Mouse (Mus musculus): ENCODE data around the gene Gk.

The Gk gene

DNA sequence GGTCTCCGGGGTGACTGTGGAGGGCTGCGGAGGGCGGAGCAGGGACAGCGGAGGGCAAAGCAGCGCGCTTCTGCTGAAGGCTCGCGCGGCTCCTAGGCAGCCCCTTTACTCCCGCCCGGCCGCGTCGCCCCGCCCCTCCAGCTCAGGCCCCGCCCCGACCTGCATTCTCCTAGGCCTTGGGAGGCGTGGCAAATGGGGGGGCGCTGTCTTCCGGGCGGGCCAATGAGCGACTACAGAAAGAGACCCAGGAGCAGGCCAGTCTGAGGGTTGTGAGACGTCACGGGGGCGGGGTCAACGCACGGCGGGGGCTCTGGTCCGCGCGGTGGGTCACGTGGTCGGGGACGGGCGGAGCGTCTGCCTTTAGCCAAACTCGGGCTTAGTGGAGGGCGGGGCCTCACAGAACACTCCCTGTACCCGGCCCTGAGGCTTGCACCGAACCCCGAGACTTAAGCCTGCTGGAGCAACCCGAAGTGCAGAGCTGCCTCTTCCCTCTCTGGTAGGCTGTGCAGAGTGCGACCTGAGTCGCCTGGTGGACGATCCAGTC lies at the start of gene Gk:
Gene Gk, minus strand, starts transcription at position 276 of the 544 bp plus-strand sequence.
- peak; percentile 89 for DNase-seq (ENCODE audit: extremely low spot score, low spot score)

DNA sequence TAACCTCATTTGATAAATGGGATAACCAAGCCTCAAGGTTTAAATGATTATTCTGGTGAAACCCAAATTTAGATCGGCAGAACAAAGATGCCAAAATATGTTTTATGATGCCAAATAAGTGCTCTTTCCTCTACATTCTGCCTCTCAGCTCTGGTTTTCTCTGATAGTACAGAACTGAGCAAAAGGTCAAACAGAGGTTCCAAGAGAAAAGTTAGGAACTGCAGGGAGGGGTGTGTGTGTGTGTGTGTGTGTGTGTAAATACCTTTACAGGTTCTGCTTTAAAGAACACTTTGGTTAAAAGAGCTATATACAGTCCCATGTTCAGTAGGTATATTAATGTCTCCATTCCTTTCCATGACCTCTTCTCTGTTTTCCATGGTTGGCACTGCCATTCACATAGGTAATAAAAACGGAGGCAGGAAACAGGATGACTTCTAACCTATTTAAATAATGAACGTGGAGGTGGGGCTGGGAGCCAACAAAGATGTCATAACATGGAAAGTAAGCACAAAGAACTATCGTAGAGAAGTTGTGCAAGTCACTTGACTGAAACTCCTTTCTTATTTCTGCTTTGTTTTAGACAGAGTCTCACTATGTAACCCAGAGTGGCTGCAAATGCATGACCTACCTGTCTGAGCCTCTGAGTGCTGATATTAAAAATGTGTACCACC lies 28.2 kb upstream of the Gk start:
- DNase-seq (ENCODE audit: extremely low spot score, low spot score): no peak

- no peak for DNase-seq (ENCODE audit: extremely low spot score, low spot score)
These were observed 26.4 kb upstream of the Gk start for GRCm38 (mm10) chrX:85803006-85803405.

GRCm38 (mm10) chrX:85797449-85797848 lies 20.8 kb upstream of the Gk start:
- no peak for DNase-seq (ENCODE audit: extremely low spot score, low spot score)

GRCm38 (mm10) chrX:85778346-85778745 lies 1.7 kb upstream of the Gk start:
- no peak for DNase-seq (ENCODE audit: extremely low spot score, low spot score)

GRCm38 (mm10) chrX:85777141-85777540 lies 522 bp upstream of the Gk start:
- DNase-seq (ENCODE audit: extremely low spot score, low spot score): no peak

DNA sequence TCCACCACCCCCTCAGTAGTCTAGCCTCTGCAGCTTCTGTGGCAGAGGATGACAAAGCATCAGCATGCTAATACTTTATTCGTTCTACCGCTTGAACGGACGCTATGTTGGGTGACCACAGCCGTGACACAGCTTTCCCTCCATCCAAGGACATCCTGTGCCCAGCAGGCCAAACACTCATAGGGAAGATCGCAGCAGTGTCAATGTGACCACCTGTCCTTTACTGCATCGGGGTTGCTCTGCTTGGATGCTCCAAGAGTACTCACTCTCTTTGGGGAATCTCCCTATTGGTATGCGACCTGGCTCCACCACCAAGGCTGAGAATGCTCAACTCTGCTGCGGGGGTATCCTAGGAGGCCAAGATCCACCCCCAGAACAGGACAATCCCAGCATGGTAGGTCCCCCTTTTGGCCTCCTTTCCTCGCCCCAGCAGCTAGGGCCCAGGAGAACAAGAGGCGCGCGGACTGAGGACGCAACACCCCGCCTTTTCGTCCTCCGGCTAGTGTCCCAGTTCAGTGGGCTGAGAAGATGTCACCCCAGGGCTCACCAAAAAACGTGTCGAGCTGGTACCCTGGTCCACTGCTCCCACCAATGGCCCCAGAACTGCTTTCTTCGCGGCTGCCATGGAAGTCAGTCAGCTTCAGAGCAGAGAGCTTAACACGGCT lies 608 bp downstream of the Gk start:
- DNase-seq (ENCODE audit: extremely low spot score, low spot score): peak; percentile 57

- DNase-seq (ENCODE audit: extremely low spot score, low spot score): no peak
These were observed 5.3 kb downstream of the Gk start for GRCm38 (mm10) chrX:85771303-85771702.

- no peak for DNase-seq (ENCODE audit: extremely low spot score, low spot score)
These were observed 5.9 kb downstream of the Gk start for GRCm38 (mm10) chrX:85770747-85771146.

DNA sequence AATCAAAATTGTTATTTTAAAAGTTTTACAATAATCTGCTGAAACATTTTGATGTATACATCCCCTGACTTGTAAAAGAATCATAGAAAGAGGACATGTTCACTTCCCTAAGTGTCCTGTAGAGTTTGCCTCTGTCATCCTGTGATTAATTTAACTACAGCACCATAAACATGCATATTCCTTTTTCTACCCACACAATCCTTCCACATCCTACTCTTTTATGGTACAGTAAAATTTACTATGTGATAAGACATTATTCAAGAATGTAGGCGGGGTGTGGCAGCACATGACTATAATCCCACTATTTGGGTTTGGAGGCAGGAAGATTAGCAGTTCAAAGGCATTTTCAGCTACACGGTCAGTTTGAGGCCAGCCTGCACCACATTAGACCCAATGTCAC lies 8.0 kb downstream of the Gk start:
- no peak for DNase-seq (ENCODE audit: extremely low spot score, low spot score)

GRCm38 (mm10) chrX:85756005-85756404 lies 20.6 kb downstream of the Gk start:
- DNase-seq (ENCODE audit: extremely low spot score, low spot score): no peak

GRCm38 (mm10) chrX:85743837-85744236 lies 32.8 kb downstream of the Gk start:
- DNase-seq (ENCODE audit: extremely low spot score, low spot score): no peak

- no peak for DNase-seq (ENCODE audit: extremely low spot score, low spot score)
These were observed 43.4 kb downstream of the Gk start for GRCm38 (mm10) chrX:85733228-85733627.

DNA sequence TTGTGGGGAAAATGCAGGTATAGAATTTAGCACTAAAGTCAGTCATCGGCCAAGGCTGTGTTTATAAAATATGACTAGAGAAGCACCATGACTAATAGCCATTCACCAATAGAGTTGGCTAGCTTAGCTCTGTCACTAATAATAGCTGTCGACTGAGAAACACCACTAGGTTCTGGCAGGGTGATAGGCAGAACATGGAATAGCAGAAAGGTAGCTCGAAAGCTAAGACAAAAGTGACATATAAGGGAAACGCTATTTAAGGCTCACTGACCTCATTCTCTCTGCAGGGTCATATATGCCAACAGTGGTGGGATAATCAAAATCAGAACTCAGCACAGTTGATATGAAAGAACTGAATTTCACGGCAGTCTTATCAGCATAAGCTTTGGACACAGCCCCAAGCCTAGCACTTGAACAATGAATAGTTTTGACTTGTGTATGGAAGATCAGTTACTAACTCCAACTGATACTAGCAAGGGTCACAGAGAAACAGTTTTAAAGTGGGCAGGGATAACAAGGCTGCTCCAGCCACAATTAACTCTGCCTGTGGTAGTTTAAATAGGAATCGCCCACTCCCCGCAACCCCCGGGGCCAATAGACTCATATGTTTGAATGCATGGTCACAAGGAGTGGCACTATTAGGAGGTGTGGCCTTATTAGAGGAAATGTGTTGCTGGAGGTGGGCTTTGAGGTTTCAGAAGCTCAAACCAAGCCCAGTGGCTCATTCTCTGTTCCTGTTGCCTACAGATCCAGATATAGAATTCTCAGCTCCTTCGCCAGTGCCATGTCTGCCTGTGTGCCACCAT lies 45.3 kb downstream of the Gk start:
- DNase-seq (ENCODE audit: extremely low spot score, low spot score): no peak

DNA sequence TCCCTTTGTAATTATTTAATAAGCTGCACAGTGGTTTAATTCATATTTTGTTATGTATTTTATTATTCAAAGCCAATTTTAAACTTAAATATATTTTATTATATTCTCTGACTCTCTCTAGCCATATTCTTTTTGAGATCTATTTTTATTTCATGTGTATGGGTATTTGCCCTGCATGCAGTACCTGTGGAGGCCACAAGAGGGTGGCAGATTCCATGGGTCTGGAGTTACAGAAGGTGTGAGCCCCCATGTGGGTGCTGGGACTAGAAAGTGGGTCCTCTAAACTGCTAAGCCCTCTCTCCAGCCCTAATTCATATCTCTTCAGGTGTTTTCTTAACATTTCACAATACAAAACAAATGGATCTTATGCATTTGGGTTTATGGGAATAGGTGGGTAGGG lies 55.4 kb downstream of the Gk start:
- DNase-seq (ENCODE audit: extremely low spot score, low spot score): no peak

DNA sequence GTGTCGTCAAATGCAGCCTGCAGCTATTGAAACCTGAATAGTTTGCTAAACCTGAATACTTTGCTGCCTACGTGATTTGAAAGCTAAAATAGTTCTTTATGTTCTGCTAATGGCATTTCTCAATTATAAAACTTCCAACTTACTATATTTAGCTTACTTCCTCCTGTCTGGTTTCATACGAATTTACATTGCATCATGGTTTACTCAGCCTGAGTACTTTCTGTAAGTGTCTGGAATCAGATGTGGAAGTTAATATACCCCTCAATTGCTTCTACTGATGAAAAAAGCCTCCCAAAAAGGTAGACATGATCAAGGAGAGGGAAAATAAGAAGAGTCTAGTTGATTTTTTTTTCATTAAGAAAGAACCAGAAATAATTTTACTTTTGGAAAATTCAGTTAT lies 66.2 kb downstream of the Gk start:
- DNase-seq (ENCODE audit: extremely low spot score, low spot score): no peak

GRCm38 (mm10) chrX:85705715-85706114 lies 70.9 kb downstream of the Gk start:
- DNase-seq (ENCODE audit: extremely low spot score, low spot score): no peak

DNA sequence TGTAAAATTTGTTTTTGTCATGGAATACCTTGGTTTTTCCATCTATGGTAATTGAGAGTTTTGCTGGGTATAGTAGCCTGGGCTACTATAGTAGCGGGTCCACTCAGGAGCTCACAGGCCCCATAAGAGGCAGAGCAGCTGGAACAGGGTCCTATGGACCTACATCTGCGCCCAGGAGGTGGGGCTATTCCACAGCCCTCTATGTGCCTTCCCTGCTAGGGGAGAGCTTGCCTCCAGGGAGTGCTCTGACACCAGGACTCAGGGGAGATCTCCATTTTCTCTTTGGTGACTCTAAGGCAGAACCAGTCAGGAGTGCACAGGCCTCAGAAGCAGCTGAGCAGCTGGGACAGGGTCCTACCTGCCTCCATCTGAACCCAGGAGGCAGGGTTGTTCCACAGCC lies 92.9 kb downstream of the Gk start:
- DNase-seq (ENCODE audit: extremely low spot score, low spot score): no peak

DNA sequence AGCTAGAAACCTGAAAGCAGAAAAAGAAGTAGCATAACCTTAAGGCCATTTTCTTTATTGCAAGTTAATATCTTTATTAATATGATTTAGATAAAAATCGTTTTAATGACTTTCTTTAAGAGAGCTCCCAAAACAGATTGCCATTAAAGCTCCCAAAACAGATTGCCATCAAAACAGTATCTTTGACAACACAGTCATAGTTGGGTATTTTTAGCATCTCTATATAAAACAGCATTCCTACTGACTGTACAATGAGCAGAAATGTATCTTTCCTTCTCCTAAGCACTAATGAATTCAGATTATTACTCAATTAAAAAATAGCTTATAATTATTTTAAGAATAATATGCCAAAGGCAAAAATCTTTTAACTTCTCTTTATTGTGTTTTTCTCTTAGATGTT lies 94.5 kb downstream of the Gk start:
- no peak for DNase-seq (ENCODE audit: extremely low spot score, low spot score)

DNA sequence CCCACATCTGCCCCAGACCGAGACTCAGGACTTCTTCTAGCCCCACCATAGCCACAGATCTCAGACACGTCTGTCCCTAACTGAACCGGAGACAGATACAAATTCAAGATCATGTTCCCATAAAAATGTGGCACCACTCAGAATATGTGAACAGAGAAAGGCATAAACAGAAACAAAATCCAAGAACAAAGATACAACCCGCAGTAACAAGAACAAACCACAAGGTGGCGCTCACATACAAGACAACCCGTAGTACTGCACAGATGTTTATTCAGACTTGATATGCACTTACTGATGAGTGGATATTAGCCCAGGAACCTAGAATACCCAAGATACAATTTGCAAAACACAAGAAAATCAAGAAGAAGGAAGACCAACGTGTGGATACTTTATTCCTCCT lies 99.8 kb downstream of the Gk start:
- peak; percentile 26 for DNase-seq (ENCODE audit: extremely low spot score, low spot score)
